ENCODE assay signal across 18 mouse cellular contexts in the genomic region with DNA sequence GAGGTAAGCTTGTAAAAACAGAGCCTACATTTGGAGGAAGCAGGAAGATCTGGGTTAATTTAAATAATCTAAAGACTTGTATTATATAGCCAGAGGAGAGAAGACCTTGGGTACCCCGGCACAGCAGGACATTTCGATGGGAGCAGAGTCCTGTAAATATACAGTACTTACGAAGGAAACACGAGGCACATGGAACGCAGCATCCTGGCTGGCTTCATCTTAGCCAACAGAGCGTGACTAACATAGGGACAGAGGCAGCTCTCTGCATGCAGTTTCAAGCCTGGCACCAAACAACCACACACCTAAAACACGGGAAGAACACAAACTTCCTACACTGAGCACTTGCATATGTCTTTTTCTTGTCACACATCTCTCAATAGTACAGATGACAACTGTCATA. TPM values are rescaled to one million over a fixed set of nuclear protein-coding genes. Genes with fewer than 3 reads are reported as not detected.
DNase-seq lines count a peak whose midpoint lies in the region; ATAC-seq and TF ChIP-seq lines count a peak whose summit lies in the region.
"Had no signal": no experiment of that assay in that cellular context is flagged by ENCODE, and none has a peak within 500 bp of the region (broad histone marks: within the 10 kb centered on the region; RNA-seq: fewer than 3 reads in every experiment).

No protein-coding gene starts in this region.

- 47% methylated on average over 7 of the region's 7 CpGs for WGBS in hindbrain, postnatal 0 days
- WGBS in hindbrain, embryonic 12.5 days, result 71% methylated on average over 7 of the region's 7 CpGs
- WGBS in forebrain, embryonic 13.5 days, result 79% methylated on average over 7 of the region's 7 CpGs
- WGBS in intestine, embryonic 15.5 days, result 76% methylated on average over 7 of the region's 7 CpGs

- no peak overlapping the region for H3K9ac ChIP-seq in hindbrain, postnatal 0 days (replicated peaks; ENCODE audit: low read length)
- no peak overlapping the region for H3K9ac ChIP-seq in hindbrain, embryonic 12.5 days
- no peak overlapping the region for H3K9ac ChIP-seq in forebrain, embryonic 13.5 days
- no peak overlapping the region for H3K9ac ChIP-seq in intestine, embryonic 15.5 days
- H3K9ac ChIP-seq: embryonic facial prominence, embryonic 12.5 days; heart, embryonic 15.5 days; hindbrain, embryonic 14.5 days had no signal

- no peak for TF ChIP-seq CTCF in hindbrain, postnatal 0 days (IDR thresholded peaks at IDR 0.05; ENCODE audit: low read depth)
- TF ChIP-seq CTCF in brain, embryonic 14.5 days (IDR thresholded peaks at IDR 0.05; ENCODE audit: borderline replicate concordance, extremely low read depth, insufficient read depth, insufficient read length), result no peak

- H3K27ac ChIP-seq in hindbrain, postnatal 0 days, result no peak overlapping the region
- no peak overlapping the region for H3K27ac ChIP-seq in hindbrain, embryonic 12.5 days
- H3K27ac ChIP-seq in forebrain, embryonic 13.5 days, result no peak overlapping the region
- H3K27ac ChIP-seq in intestine, embryonic 15.5 days, result no peak overlapping the region
- H3K27ac ChIP-seq: embryonic facial prominence, embryonic 12.5 days; heart, adult 2 months; heart, embryonic 15.5 days; hindbrain, embryonic 14.5 days had no signal

- H3K9me3 ChIP-seq in hindbrain, postnatal 0 days (ENCODE audit: low read length), result no peaks in the 10 kb centered on the region
- H3K9me3 ChIP-seq in hindbrain, embryonic 12.5 days (replicated peaks), result no peaks in the 10 kb centered on the region
- no peaks in the 10 kb centered on the region for H3K9me3 ChIP-seq in forebrain, embryonic 13.5 days (replicated peaks)
- H3K9me3 ChIP-seq in intestine, embryonic 15.5 days, result no peaks in the 10 kb centered on the region
- H3K9me3 ChIP-seq: embryonic facial prominence, embryonic 12.5 days; heart, embryonic 15.5 days had no signal

- 0 out of 2 replicates have a peak, but pooled peaks cover 5% of the 10 kb centered on the region for H3K4me1 ChIP-seq in hindbrain, postnatal 0 days (ENCODE audit: insufficient read depth, low read length)
- peaks cover 7% of the 10 kb centered on the region for H3K4me1 ChIP-seq in hindbrain, embryonic 12.5 days
- peaks cover 7% of the 10 kb centered on the region; the same call in 1 of the 2 replicates for H3K4me1 ChIP-seq in forebrain, embryonic 13.5 days
- no peaks in the 10 kb centered on the region; the same call in 1 of the 2 replicates for H3K4me1 ChIP-seq in intestine, embryonic 15.5 days (replicated peaks)
- H3K4me1 ChIP-seq: embryonic facial prominence, embryonic 12.5 days had no signal

- DNase-seq in hindbrain, postnatal 0 days (ENCODE audit: low spot score), result peak; percentile 14
- peak; percentile 30 for DNase-seq in brain, embryonic 14.5 days (ENCODE audit: low read depth)
- peak; percentile 56 for DNase-seq in cerebellum, adult 9-10 months
- DNase-seq in cerebellum, postnatal 25 days, result peak; percentile 49 to 58
- DNase-seq: adrenal gland, postnatal 14 days; gastrocnemius, postnatal 14 days; heart, adult 2 months; heart, postnatal 14 days; kidney, adult 8-10 months had no signal

- H3K4me2 ChIP-seq in hindbrain, postnatal 0 days (ENCODE audit: low read depth, low read length), result no peak overlapping the region
- H3K4me2 ChIP-seq in hindbrain, embryonic 12.5 days (replicated peaks), result no peak overlapping the region
- no peak overlapping the region for H3K4me2 ChIP-seq in forebrain, embryonic 13.5 days
- H3K4me2 ChIP-seq in intestine, embryonic 15.5 days (replicated peaks), result no peak overlapping the region
- H3K4me2 ChIP-seq: embryonic facial prominence, embryonic 12.5 days; heart, embryonic 11.5 days; heart, embryonic 15.5 days; hindbrain, embryonic 14.5 days had no signal

- H3K27me3 ChIP-seq in hindbrain, postnatal 0 days (ENCODE audit: insufficient read depth, low read length), result no peaks in the 10 kb centered on the region
- peaks cover 5% of the 10 kb centered on the region for H3K27me3 ChIP-seq in hindbrain, embryonic 12.5 days
- H3K27me3 ChIP-seq in forebrain, embryonic 13.5 days, result no peaks in the 10 kb centered on the region
- no peaks in the 10 kb centered on the region for H3K27me3 ChIP-seq in intestine, embryonic 15.5 days (replicated peaks)
- H3K27me3 ChIP-seq: embryonic facial prominence, embryonic 12.5 days; heart, embryonic 15.5 days had no signal

- no peak for TF ChIP-seq POLR2A in brain, embryonic 14.5 days (IDR thresholded peaks at IDR 0.05; ENCODE audit: borderline replicate concordance, extremely low read depth, insufficient read depth, insufficient read length, poor library complexity, severe bottlenecking)

- H3K36me3 ChIP-seq in hindbrain, postnatal 0 days (ENCODE audit: insufficient read depth, low read length), result no peaks in the 10 kb centered on the region
- no peaks in the 10 kb centered on the region for H3K36me3 ChIP-seq in hindbrain, embryonic 12.5 days
- no peaks in the 10 kb centered on the region for H3K36me3 ChIP-seq in forebrain, embryonic 13.5 days (ENCODE audit: poor library complexity, severe bottlenecking)
- H3K36me3 ChIP-seq in intestine, embryonic 15.5 days, result no peaks in the 10 kb centered on the region
- H3K36me3 ChIP-seq: embryonic facial prominence, embryonic 12.5 days; heart, embryonic 15.5 days had no signal

- H3K4me3 ChIP-seq in hindbrain, postnatal 0 days (ENCODE audit: low read length), result no peak overlapping the region
- no peak overlapping the region for H3K4me3 ChIP-seq in hindbrain, embryonic 12.5 days
- H3K4me3 ChIP-seq in forebrain, embryonic 13.5 days, result no peak overlapping the region
- H3K4me3 ChIP-seq in intestine, embryonic 15.5 days (replicated peaks), result no peak overlapping the region
- H3K4me3 ChIP-seq: embryonic facial prominence, embryonic 12.5 days; heart, adult 2 months; heart, embryonic 15.5 days had no signal

- no peak for ATAC-seq in hindbrain, postnatal 0 days
- no peak for ATAC-seq in hindbrain, embryonic 12.5 days (ENCODE audit: low FRiP score)
- no peak for ATAC-seq in forebrain, embryonic 13.5 days
- ATAC-seq in intestine, embryonic 15.5 days, result no peak
- ATAC-seq: forebrain, embryonic 16.5 days; intestine, postnatal 0 days had no signal

RNA-seq across cellular contexts. Expression of a gene that starts 45.4 kb away (rescaled TPM):
- 13.5 and 14.4 TPM in 2 replicates for total RNA-seq in hindbrain, postnatal 0 days (2014; rRNA removed)
- 6.6 and 7.5 TPM in 2 replicates for polyA plus RNA-seq in hindbrain, postnatal 0 days (2015; fragmentation: Nextera tagmentation; extraction: Ambion mirVana)
- polyA plus RNA-seq in hindbrain, embryonic 12.5 days (2016; fragmentation: Nextera tagmentation; extraction: Ambion mirVana), result 13.5 and 13.7 TPM in 2 replicates
- polyA plus RNA-seq in brain, embryonic 14.5 days (2012; rRNA removed), result 8.9 and 12.2 TPM in 2 replicates
- 7.2 and 9.7 TPM in 2 replicates for polyA plus RNA-seq in forebrain, embryonic 13.5 days (2015; fragmentation: Nextera tagmentation; extraction: Ambion mirVana)
- polyA plus RNA-seq in intestine, embryonic 15.5 days (2015; fragmentation: Nextera tagmentation; extraction: Ambion mirVana), result 14.8 and 16.0 TPM in 2 replicates

RNA-seq across cellular contexts. Expression of a gene that starts 45.8 kb away (rescaled TPM):
- 8.4 and 10.4 TPM in 2 replicates for total RNA-seq in hindbrain, postnatal 0 days (2014; rRNA removed)
- polyA plus RNA-seq in hindbrain, postnatal 0 days (2015; fragmentation: Nextera tagmentation; extraction: Ambion mirVana), result 14.7 and 14.8 TPM in 2 replicates
- polyA plus RNA-seq in hindbrain, embryonic 12.5 days (2016; fragmentation: Nextera tagmentation; extraction: Ambion mirVana), result 28.0 and 31.0 TPM in 2 replicates
- 15.9 and 30.7 TPM in 2 replicates for polyA plus RNA-seq in brain, embryonic 14.5 days (2012; rRNA removed)
- 28.8 and 32.9 TPM in 2 replicates for polyA plus RNA-seq in forebrain, embryonic 13.5 days (2015; fragmentation: Nextera tagmentation; extraction: Ambion mirVana)
- polyA plus RNA-seq in intestine, embryonic 15.5 days (2015; fragmentation: Nextera tagmentation; extraction: Ambion mirVana), result 14.2 and 15.0 TPM in 2 replicates
